Mouse (Mus musculus): Measurements from ENCODE around the gene Oxct2b.
"Not testable (repeated sequence)": the region's sequence is repeated elsewhere in the genome, so short reads cannot be mapped to it uniquely, and the experiment has no call there.

- TF ChIP-seq CTCF (conservative IDR thresholded peaks at IDR 0.05 in 1 of 2, IDR thresholded peaks at IDR 0.05 in 1 of 2; ENCODE audit: low read depth in 2 of 2, low read length in 2 of 2); POLR2A (IDR thresholded peaks at IDR 0.05; ENCODE audit: low read depth, low read length); EP300 (IDR thresholded peaks at IDR 0.05; ENCODE audit: low read length); SIN3A (IDR thresholded peaks at IDR 0.05; ENCODE audit: low read length); RCOR1 (conservative IDR thresholded peaks at IDR 0.05; ENCODE audit: low read depth, low read length); ZNF384 (IDR thresholded peaks at IDR 0.05; ENCODE audit: low read depth, low read length); ZC3H11A (IDR thresholded peaks at IDR 0.05; ENCODE audit: low read depth, low read length); USF2 (conservative IDR thresholded peaks at IDR 0.05; ENCODE audit: low read depth, low read length); CHD1 (IDR thresholded peaks at IDR 0.05; ENCODE audit: low read depth, low read length); USF1 (IDR thresholded peaks at IDR 0.05; ENCODE audit: low read depth, low read length); E2F4 (IDR thresholded peaks at IDR 0.05; ENCODE audit: insufficient replicate concordance, low read depth, low read length): not testable (repeated sequence)
These were observed 10.1 kb upstream of the Oxct2b start for GRCm38 (mm10) chr4:123105929-123106328.

All from CH12.LX (cell line).